Mouse (Mus musculus) C2C12 (cell line): Measurements from ENCODE around the gene Gm13290. TPM values are rescaled to one million over a fixed set of nuclear protein-coding genes. Genes with fewer than 3 reads are reported as not detected.
"Not testable (repeated sequence)": the region's sequence is repeated elsewhere in the genome, so short reads cannot be mapped to it uniquely, and the experiment has no call there.

Experiments used
- H3K27me3 ChIP-seq: one replicate; pipeline ENCODE4 v1.6.1; 2011; ENCODE audit not compliant: control insufficient read depth, insufficient read depth, insufficient read length
- H3K36me3 ChIP-seq: one replicate; pipeline ENCODE4 v1.6.1; 2011; ENCODE audit not compliant: control insufficient read depth, insufficient read depth
- H3K4me3 ChIP-seq: one replicate; pipeline ENCODE4 v1.5.1; 2011; ENCODE audit warnings: mild to moderate bottlenecking, control low read depth; ENCODE audit not compliant: poor library complexity, insufficient read depth, severe bottlenecking
- H3K79me2 ChIP-seq: one replicate; pipeline ENCODE4 v1.6.1; 2011; ENCODE audit not compliant: control insufficient read depth, insufficient read depth
- H3K79me3 ChIP-seq: one replicate; pipeline ENCODE4 v1.6.1; 2011; ENCODE audit warnings: low read depth, control low read depth
- H3ac ChIP-seq: one replicate; pipeline ENCODE3; 2011; ENCODE audit warnings: low read depth; ENCODE audit not compliant: control insufficient read depth, insufficient read length
- polyA plus RNA-seq: library from polyadenylated mRNA; unstranded; fragments of >200 nt; fragmentation: generic; extraction: Trizol; gene quantifications from one replicate; pipeline ENCODE4 v1.2.1, GENCODE M21; 2012; ENCODE audit warnings: missing spikeins

Gene Gm13290
- polyA plus RNA-seq, 1 experiment: 1.3 TPM

- not testable (repeated sequence) for H3ac ChIP-seq, H3K79me2 ChIP-seq, H3K79me3 ChIP-seq, H3K36me3 ChIP-seq, H3K4me3 ChIP-seq, H3K27me3 ChIP-seq
Observed at GRCm38 (mm10) chr4:88761776-88762175, 11.9 kb upstream of the Gm13290 start.

GRCm38 (mm10) chr4:88762341-88762740, 11.3 kb upstream of the Gm13290 start:
- H3ac ChIP-seq: not testable (repeated sequence)

GRCm38 (mm10) chr4:88763384-88764018, 10.1 kb upstream of the Gm13290 start:
- H3K4me3 ChIP-seq, H3ac ChIP-seq, H3K27me3 ChIP-seq, H3K36me3 ChIP-seq, H3K79me2 ChIP-seq, H3K79me3 ChIP-seq: not testable (repeated sequence)

More at GRCm38 (mm10) chr4:88762341-88762740, 11.3 kb upstream of the Gm13290 start:
- H3K79me3 ChIP-seq, H3K27me3 ChIP-seq, H3K4me3 ChIP-seq, H3K36me3 ChIP-seq, H3K79me2 ChIP-seq: not testable (repeated sequence)

GRCm38 (mm10) chr4:88776622-88777021, 3.0 kb downstream of the Gm13290 start, which contains the start of gene Gm13289:
Gm13289 (plus strand) TSS chr4:88776922.
- not testable (repeated sequence) for H3ac ChIP-seq, H3K79me3 ChIP-seq, H3K79me2 ChIP-seq, H3K4me3 ChIP-seq, H3K36me3 ChIP-seq, H3K27me3 ChIP-seq

- not testable (repeated sequence) for H3K27me3 ChIP-seq, H3K4me3 ChIP-seq, H3ac ChIP-seq
Observed at GRCm38 (mm10) chr4:88779550-88779949, 5.9 kb downstream of the Gm13290 start, which contains the start of gene Gm13272. Gm13272 (plus strand) TSS chr4:88779850.

GRCm38 (mm10) chr4:88780320-88780719, 6.7 kb downstream of the Gm13290 start:
- not testable (repeated sequence) for H3K79me3 ChIP-seq, H3K4me3 ChIP-seq, H3K27me3 ChIP-seq, H3ac ChIP-seq, H3K79me2 ChIP-seq, H3K36me3 ChIP-seq

More at GRCm38 (mm10) chr4:88779550-88779949, 5.9 kb downstream of the Gm13290 start, which contains the start of gene Gm13272:
- H3K79me2 ChIP-seq, H3K79me3 ChIP-seq, H3K36me3 ChIP-seq: not testable (repeated sequence)

GRCm38 (mm10) chr4:88781831-88782230, 8.2 kb downstream of the Gm13290 start, which contains the start of gene Ifnz:
Ifnz (plus strand) TSS chr4:88782131.
- not testable (repeated sequence) for H3ac ChIP-seq, H3K79me3 ChIP-seq, H3K27me3 ChIP-seq, H3K79me2 ChIP-seq, H3K36me3 ChIP-seq, H3K4me3 ChIP-seq

GRCm38 (mm10) chr4:88782335-88782734, 8.7 kb downstream of the Gm13290 start:
- not testable (repeated sequence) for H3K36me3 ChIP-seq, H3K79me2 ChIP-seq, H3ac ChIP-seq, H3K79me3 ChIP-seq, H3K4me3 ChIP-seq, H3K27me3 ChIP-seq

- not testable (repeated sequence) for H3K79me3 ChIP-seq, H3ac ChIP-seq, H3K79me2 ChIP-seq, H3K27me3 ChIP-seq, H3K4me3 ChIP-seq, H3K36me3 ChIP-seq
Observed at GRCm38 (mm10) chr4:88785409-88785808, 11.8 kb downstream of the Gm13290 start, which contains the start of gene Gm13276. Gm13276 (plus strand) TSS chr4:88785709.

- H3K4me3 ChIP-seq, H3ac ChIP-seq, H3K79me2 ChIP-seq, H3K27me3 ChIP-seq, H3K79me3 ChIP-seq, H3K36me3 ChIP-seq: not testable (repeated sequence)
Observed at GRCm38 (mm10) chr4:88788402-88788801, 14.8 kb downstream of the Gm13290 start, which contains the start of gene Gm13277. Gm13277 (plus strand) TSS chr4:88788632.

- H3K27me3 ChIP-seq, H3K4me3 ChIP-seq, H3K79me2 ChIP-seq, H3ac ChIP-seq, H3K79me3 ChIP-seq, H3K36me3 ChIP-seq: not testable (repeated sequence)
Observed at GRCm38 (mm10) chr4:88791250-88791649, 17.6 kb downstream of the Gm13290 start, which contains the start of gene Gm13278. Gm13278 (plus strand) TSS chr4:88791550.
